Mouse (Mus musculus): Measurements from ENCODE around the gene Btbd35f6. TPM values are rescaled to one million over a fixed set of nuclear protein-coding genes. Genes with fewer than 3 reads are reported as not detected.

Btbd35f6 gene
- not detected in 2 replicates for polyA plus RNA-seq (2012; rRNA removed)

DNA sequence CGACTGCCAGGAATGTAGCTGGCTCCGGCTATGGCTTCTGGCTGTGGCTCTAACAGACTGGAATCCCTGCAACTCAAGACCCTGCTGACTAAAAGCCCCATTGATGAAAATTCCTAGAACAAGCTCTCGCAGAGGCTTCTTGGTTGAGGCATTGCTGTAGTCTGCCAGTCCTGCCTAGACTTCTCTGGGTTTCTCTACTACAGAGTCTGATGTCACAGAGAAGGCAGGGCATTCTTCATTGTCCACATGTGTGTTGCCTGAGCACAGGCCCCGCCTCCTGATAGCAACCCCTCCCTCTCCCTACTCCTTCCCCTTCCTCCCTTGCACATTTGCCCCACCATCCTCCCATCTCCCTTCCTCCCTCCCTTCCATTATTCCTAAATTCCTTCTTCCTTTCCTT, at the start of gene Btbd35f6:
TSS of gene Btbd35f6 (minus strand) at position 101 of the 400 bp plus-strand sequence.

DNA sequence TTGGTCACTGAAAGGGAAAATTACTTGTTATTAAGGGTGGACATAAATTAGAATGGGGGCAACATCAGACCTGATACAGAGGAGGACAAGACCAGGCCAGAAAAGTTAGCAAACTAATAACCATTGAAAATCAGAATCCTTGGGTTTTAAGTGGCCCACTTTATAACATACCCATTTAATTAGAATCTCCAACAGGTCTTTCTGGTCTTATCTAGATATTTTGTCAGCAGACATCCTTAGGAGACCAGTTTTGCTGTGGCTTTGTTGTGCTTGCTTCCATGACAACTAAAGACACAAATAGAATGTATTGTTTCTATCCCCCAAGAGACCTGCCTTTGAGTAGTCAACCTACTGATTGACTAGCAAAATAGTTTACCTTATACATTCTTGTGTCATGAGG, 30.4 kb upstream of the Btbd35f6 start, which contains the start of gene Gm21870:
TSS of gene Gm21870 (minus strand) at position 101 of the 400 bp plus-strand sequence.

Other genes with a start within 250 kb of the Btbd35f6 start
- not detected in 2 replicates for gene Gm21870, start 30.3 kb upstream of the Btbd35f6 start, polyA plus RNA-seq (2012; rRNA removed)
- gene Btbd35f9, start 205.0 kb upstream of the Btbd35f6 start, polyA plus RNA-seq (2012; rRNA removed), result not detected in 2 replicates

All from colon, adult 2 months (tissue).